Mouse (Mus musculus) thymus, adult 18-20 months (tissue): ENCODE results near the gene Pigz.
A peak's percentile ranks its signal among the peaks of the same experiment; 100 is the strongest.
"Not testable (repeated sequence)": the region's sequence is repeated elsewhere in the genome, so short reads cannot be mapped to it uniquely, and the experiment has no call there.

ENCODE experiments used
- DNase-seq, 2 experiments: peaks; one replicate each; pipeline ENCODE4 v3.0.0; 2022; ENCODE audit warnings: mixed read lengths in 2 of 2

The Pigz gene

DNA sequence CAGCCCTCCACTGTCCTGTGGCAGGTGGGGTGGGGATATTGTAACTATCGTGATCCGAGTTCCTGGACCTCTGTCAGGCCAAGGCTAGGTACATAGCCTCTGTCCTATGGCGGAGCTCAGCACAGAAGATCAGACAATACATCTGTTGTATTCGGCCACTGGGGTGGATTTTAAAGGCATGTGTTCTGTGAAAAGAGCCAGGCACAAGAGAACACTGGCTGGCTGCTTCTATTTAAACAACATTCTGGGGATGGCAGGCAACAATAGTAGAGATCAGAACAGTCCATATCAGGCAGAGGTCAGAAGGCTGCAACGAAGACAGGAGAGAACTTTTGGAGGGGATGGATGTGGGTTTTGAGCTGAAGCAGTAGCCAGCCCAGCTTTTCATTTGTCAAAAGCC lies 1.4 kb upstream of the Pigz start:
- no peak for DNase-seq

DNA sequence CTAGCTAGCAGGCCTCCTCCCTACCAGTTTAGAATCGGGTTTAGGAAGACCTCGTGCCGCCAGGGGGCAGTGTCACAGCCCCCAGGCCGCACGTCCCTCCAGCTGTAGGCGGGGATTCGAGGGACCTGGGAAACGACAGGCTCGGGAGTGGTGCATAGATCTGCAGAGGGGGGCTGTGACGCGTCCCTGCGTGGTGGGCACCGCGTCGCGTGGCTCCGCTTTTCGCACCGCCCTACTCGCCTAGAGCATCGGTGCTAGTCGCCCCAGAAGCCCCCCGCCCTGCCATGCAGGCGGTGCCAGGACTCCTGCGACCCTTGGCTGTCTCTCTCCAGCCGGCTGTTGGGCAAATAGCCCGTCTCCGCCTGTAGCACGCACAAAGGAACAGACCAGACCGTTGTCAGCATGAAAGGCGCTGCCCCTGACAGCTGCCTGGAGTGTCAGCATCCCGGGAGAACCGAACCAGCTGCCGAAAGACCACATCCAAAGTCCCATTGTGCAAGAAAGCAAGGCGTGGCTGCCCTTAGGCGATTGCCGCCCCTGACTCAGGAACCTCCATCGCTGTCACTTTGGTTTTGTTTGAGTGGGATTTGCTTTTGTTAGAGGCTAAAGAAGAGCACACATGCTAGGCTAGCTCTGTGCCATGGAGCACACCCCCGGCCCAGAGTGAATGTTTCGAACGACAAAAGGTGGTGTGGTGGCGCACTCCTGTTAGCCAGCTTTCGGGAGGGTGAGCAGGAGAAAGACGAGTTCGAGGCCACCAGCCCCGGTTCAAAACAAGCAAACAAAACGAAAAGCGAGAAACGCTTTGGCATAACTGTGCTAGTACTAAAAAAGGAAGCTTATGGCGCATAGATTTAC lies 582 bp upstream of the Pigz start:
- DNase-seq, result peak; percentile 77 to 81

DNA sequence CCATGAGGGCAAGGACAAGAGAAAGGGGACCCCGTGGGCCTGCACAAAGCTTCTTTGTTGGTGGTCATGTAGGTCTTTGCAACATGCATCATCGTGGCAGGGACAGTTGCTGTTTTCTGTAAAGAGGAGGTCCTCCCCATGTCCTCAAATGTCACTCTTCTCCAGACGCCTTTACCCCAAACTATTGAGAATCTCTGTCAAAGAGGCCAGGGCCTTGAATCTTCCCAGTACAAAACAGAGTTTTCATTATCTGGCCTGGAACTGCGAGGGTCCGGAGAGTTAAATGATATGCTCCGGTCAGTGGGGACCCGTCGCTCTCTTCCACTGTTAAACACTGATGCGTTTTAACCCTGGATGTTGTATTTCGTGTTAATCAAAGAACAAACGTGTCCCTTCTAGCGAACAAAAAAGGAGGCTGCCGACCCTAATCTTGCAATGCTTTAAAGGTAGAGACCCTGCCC lies 929 bp downstream of the Pigz start:
- no peak for DNase-seq

DNA sequence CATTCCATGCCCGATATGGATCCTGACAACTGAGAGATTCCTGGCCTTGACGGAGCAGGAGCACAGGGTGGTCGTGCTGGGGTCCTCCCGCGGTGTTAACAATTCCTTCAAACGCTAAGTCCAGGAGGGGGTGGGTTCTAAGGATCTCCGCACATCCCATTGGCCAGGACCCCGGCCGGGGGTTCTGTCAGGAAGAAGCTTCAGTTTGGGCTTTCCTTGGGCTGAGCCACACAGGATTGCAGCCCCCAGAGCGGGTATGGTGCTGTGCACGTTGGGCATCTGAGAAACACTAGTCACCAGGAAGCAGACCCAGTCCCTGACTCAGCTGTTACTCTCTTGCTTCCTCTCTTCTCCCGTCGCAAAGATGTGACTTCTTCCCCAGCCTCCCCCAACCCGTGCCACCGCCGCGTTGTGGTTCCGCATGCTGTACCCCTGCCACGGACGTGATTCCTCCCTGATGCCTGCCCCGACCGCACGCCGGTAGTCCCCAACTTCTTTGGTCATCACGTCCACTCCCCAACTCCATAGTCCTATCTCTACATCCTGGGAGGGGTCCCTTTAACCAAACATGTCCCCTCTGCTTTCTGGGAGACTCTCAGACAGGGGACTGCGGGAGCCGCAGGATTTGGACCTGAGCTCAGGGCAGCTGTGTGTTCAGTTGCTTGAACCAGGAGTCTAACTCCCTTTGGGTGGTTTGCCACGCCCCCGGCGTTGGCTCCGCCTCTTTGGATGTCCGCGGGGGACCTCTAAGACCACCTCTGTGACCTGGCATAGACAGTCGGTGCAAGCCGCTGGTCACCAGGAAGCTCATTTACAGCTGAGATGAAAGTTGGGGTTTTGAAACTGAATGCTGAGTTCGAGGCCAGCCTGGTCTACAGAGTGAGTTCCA lies 1.7 kb downstream of the Pigz start:
- DNase-seq, result no peak

DNA sequence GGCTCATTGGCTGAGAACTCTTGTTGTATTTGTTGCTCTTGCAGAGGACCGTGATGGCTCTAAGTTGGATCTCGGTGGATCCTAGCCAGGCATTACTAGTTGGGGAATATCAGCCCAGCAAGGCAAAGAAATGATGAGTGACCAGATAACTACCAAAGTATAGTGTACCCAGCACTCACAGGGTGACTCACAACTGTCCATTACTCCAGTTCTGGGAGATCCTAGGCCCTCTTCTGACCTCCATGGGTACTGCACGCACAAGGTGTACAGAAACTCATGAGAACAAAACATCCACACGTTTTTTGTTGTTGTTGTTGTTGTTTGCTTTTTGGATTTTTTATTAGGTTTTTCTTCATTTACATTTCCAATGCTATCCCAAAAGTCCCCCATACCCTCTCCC lies 2.9 kb downstream of the Pigz start:
- no peak for DNase-seq

DNA sequence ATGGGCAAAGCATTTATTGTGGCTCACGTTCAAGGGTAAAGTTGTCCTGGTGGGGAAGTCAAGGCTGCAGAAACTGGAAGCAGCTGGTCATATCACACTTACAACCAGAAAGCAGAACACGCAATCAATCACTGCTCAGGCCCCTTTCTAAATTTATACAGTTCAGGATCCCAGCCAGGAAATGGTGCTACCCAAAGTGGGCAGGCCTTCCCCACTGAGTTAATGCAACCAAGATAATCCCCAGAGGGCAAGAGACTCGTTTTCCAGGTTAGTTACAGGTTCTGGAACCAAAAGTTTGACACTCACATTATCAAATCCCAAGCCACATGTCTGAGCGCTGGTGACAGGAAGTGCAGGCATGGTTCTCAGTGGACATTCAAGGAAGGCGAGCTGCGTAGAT lies 5.2 kb downstream of the Pigz start:
- no peak for DNase-seq

DNA sequence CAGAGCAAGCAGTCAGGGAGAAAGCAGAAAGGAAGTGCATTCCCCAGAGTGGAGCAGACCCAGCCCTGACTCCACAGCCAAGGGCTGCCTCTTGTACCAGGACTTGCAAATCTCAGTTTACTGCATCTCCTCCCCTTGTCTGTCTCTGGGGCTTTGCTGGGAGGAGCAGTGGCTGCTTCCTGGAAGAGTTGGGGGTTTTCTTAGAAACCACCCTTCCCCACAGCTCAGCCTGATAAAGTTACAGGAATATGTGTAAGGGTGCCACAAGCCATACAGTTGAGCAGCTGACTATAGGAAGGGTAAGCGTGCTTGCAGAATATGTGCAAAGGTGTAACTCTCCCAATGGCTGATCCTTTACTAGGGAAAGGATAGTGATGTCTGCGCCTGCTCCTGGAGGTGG lies 6.9 kb downstream of the Pigz start:
- DNase-seq, result no peak

DNA sequence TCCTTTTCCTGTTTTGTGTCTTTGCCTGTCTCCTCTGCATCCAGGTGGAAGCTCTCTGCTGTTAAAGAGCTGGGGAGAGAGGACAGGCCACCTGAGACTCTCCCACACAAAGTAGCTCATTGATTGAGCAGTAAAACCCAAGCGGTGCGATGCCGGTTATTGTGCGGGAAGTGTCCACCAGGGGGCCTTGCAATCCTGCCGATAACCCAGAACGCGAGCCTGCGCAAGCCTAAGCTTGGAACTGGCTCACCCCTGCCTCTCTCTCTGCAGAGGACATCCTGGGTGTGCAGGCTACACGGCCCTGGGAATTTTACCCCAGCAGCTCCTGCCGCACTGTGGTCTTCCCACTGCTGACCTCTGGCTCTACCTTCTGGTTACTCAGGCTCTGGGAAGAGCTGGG lies 10.3 kb downstream of the Pigz start:
- DNase-seq, result peak; percentile 45 to 53

DNA sequence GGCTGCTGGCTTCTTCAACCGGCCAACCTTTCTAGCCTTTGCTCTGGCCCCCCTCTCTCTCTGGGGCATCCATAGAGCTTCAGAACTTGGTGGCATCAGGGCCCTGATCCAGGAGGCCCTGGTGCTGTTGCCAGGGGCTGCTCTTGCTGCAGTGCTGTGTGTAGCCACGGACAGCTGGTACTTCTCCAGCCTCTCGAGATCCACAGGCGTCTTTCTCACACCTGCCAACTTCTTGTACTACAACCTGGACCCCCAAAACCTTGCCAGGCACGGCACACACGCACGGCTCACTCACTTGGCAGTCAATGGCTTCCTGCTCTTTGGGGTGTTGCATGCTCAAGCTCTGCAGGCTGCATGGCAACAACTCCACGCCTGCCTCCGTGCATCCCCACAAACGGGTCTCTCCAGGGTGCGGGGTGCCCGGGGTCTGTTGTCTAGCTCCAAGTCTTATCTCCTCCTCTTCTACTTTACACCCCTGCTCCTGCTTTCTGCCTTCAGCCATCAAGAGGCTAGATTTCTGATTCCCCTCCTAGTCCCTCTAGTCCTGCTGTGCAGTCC lies 11.1 kb downstream of the Pigz start:
- no peak for DNase-seq

DNA sequence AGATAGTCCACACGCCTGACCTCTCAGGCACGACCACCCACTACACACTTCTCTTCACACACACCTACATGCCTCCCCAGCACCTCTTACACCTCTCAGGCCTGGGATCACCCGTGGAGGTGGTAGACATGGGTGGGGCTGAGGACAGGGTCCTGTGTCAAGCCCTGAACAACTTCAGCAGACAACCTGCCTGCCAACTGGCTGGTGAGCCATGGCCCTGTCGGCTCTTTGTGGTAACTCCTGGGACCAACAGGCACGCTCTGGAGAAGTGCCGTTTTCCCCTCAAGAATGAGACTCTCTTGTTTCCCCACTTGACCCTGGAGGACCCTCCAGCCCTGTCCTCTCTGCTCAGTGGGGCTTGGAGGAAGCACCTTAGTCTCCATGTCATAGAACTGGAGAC lies 11.7 kb downstream of the Pigz start:
- DNase-seq, result no peak

DNA sequence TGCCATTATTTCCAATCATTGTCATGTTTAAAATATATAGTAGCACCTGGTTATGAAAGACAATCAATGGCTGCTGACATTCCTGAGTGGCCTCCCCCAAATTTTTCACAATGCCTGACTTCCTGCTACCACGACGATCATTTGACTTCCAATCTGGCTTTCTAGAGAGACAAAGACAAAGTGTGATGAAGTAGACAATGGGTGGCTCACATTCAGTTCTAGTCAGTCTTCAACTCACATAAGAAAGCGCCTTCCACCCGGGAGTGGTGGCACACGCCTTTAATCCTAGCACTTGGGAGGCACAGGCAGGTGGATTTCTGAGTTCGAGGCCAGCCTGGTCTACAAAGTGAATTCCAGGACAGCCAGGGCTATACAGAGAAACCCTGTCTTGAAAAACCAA lies 12.3 kb downstream of the Pigz start:
- DNase-seq, result not testable (repeated sequence)

DNA sequence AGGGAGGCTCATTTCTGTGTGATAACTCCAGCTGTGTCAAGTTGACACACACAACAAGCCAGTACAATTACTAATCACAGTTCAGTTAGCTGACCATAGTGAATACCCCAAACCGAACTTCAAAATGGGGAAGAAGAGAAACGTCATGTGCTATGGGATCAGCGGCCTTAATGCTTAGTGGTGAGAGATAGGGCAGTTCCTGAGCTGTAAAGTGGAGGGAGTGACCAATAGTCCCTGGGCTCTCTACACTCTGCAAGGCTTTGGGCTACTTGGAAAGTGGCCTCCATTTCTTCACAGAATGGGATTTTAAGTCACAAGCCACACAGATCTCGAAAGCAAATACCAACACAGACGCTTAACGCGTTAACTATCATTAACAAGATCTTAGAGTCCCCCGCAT lies 13.7 kb downstream of the Pigz start:
- no peak for DNase-seq

DNA sequence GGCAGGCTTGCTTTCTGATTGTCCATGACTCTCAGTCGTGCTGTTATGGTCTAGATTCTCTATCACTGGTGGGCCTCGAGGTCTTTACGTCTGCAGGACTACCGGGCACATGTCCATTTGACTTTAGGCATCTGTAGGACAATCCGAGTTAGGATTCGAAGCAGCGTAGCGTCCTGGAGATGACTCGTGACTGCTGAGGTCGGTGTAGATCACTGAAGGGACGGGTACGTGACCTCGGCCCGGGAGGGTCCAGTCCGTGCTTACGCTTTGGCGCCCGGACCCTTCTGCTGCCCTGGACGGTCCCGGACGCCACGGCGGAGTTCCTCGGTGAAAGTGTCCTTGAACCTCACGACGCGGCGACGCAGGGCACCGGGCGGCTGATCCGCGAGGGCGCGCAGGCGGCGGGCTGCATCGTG lies 14.3 kb downstream of the Pigz start:
- DNase-seq, result no peak

DNA sequence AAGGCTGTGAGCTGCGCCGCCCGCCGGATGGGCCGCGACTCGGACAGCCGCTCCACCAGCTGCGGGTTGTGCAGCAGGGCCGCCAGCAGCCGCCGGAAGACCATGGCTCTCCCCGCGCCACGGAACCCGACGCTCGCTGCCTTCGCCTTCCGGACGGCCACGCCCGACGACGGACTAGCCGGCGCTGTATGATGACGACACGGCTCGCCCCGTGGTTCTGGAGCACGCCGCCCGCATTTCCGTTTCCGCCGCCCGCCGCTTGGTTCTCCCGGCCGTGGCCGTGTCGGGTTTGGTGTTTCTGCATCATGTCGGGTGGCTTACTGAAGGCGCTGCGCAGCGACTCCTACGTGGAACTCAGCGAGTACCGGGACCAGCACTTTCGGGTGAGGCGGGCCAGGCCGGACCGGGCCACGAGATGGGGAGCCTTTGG lies 14.7 kb downstream of the Pigz start, which contains the start of the genes 0610012G03Rik and Ncbp2:
TSS of gene 0610012G03Rik (minus strand) at position 150 of the 430 bp plus-strand sequence.
TSS of gene Ncbp2 (plus strand) at position 169 of the 430 bp plus-strand sequence.
- DNase-seq, result peak; percentile 89

DNA sequence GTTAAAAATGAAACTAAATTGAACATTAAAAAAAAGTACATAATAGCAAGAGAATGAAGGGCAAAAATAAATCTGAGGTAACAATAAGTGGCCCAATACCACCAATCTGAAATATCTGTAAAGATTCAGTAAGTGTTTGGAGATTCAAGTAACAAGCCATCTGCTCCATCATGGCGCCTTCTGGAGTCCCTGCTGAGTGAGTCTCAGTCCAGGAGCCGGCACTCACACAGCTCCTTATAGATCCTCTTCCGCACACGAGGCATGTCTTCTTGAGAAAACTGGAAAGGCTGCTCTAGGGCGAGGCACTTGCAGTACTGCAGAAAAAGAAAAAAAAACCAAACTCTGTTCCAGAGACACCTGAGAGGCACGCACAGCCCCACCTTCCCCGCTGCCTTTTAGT lies 29.6 kb downstream of the Pigz start:
- no peak for DNase-seq

DNA sequence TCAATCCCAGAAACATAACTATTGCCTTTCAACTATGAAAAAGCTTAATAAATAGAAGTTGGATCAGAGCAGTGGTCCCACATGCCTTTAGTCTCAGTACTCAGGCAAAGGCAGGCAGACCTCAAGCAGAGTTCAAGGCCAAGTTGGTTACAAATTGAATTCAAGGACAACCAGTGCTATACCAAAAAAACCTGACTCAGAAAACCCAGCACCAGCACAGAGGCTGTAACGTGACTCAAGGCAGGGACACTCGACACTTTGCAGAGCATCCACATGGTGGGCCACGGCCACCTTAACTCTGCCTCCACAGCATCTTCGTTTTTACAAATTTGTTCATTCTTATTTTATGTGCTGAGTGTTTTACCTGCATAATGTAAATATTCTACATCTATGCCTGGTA lies 41.6 kb downstream of the Pigz start:
- no peak for DNase-seq

DNA sequence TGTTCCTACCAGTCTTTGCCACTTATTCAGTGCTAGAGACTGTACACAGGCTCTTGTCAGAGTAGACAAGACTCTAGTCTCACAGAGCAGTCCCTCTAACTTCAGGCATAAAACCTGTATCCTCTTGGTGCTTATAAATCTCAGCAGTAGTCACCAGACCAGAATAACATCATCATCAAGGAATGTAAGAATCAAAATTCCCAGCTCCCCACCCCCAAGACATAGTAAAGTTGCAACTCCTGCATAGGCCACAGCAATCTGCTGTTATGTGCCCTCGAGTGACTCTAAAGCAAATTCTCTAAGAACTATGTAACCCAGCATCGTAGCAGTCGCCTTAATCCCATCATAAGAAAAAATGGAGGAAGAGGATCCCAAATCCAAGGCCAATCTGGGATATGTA lies 45.9 kb downstream of the Pigz start:
- DNase-seq, result no peak

DNA sequence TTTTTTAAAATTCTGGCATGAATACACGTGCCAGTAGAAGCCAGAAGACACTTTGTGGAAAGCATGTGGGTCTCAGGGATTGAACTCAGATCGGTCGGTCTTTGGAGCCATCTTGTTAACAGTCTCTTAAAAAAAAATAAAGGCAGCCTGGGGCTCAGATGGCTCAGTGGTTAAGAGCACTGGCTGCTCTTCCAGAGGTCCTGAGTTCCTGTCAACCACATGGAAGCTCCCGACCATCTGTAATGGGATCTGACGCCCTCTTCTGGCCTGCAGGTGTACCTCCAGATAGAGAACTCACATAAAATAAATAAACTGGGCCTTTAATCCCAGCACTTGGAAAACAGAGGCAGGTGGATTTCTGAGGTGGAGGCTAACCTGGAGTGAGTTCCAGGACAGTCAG lies 47.3 kb downstream of the Pigz start:
- DNase-seq, result no peak

DNA sequence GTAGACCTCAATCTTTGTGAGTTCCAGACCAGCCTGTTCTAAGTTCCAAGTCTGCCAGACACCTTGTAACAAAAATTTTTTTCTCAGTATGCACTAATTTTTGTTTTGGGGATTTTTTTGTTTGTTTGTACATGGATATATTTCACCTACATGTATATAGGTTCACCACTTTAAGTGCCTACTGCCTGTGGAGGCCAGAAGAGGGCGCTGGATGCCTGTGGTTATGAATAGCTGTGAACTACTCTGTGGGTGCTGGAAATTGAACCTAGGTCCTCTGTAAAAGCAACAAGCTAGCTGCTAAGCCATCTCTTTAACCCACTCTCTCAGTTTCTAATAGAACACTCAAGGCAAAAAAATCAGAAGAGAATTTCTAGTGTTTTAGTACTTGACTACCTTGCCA lies 58.4 kb downstream of the Pigz start:
- DNase-seq, result no peak

DNA sequence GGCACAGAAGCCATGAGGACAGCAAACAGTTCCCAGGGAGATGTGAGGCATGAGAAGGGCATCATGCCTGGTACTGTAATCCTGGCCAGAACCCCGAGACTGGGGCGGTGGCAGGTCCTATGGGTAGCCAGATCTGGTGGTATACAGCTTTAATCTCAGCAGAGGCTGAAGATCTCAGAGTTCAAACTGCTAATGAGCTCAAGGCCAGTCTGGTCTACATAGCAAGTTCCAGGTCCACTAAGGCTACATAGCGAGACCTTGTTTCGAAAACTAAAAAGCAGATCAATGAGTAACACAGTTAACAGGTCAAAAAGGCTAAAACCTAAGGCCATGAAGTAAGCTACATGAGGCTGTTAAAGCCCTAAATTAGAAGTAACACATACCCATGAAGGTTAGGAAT lies 59.5 kb downstream of the Pigz start:
- no peak for DNase-seq

DNA sequence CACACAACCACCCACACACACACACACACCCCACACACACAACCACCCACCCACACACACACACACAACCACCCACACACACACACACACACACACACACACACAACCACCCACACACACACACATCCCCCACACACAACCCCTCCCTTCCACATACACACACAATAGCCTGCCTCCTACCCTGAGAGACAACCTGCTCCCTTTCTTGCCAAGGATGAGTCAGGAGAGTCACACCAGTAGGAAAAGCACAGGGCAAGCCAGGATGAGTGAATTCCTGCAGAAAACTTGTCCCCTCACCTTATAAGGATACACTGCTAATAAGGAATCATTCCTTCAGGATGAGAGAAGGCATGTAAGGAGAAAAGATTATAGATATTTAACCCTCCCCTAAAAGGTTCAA lies 60.3 kb downstream of the Pigz start:
- DNase-seq, result no peak
